Mouse (Mus musculus) liver, adult 2 months (tissue): ENCODE measurements around the gene Prodh2. TPM values are rescaled to one million over a fixed set of nuclear protein-coding genes. Genes with fewer than 3 reads are reported as not detected.
A peak's percentile ranks its signal among the peaks of the same experiment; 100 is the strongest.

Experiments used
- DNase-seq: peaks from one replicate; pipeline ENCODE4 v3.0.0-alpha.2; 2011; ENCODE audit warnings: low read depth, low spot score; ENCODE audit errors: extremely low read depth
- H3K27ac ChIP-seq: fragments of 200-500 bp; replicated peaks from 2 replicates; pipeline ENCODE4 v1.5.1; 2012; ENCODE audit warnings: low read depth, mild to moderate bottlenecking, control low read depth, inconsistent platforms, low read length; ENCODE audit not compliant: insufficient read depth
- H3K27me3 ChIP-seq: fragments of 200-500 bp; 2 replicates; pipeline ENCODE4 v1.6.1; 2012; ENCODE audit warnings: mild to moderate bottlenecking, moderate library complexity, low read length, inconsistent platforms; ENCODE audit not compliant: control insufficient read depth, insufficient read depth
- H3K36me3 ChIP-seq: fragments of 200-500 bp; 2 replicates; pipeline ENCODE4 v1.6.1; 2012; ENCODE audit warnings: low read length, inconsistent platforms; ENCODE audit not compliant: control insufficient read depth, insufficient read depth
- H3K4me1 ChIP-seq: fragments of 200-500 bp; 2 replicates; pipeline ENCODE4 v1.6.1; 2011; ENCODE audit warnings: low read length; ENCODE audit not compliant: control insufficient read depth, insufficient read depth
- H3K4me3 ChIP-seq: fragments of 200-500 bp; 2 replicates; pipeline ENCODE4 v1.5.1; 2011; ENCODE audit warnings: low read depth, mild to moderate bottlenecking, control low read depth, low read length, moderate library complexity; ENCODE audit not compliant: insufficient read depth
- H3K79me2 ChIP-seq: fragments of 200-500 bp; 2 replicates; pipeline ENCODE4 v1.6.1; 2012; ENCODE audit warnings: inconsistent platforms, mild to moderate bottlenecking, low read length, moderate library complexity; ENCODE audit not compliant: control insufficient read depth, insufficient read depth
- H3K9ac ChIP-seq: fragments of 200-500 bp; 2 replicates; pipeline ENCODE4 v1.6.1; 2012; ENCODE audit warnings: low read depth, mild to moderate bottlenecking, control low read depth, inconsistent platforms, low read length
- CTCF ChIP-seq: fragments of 200-500 bp; IDR thresholded peaks from 2 replicates; pipeline ENCODE4 v1.5.1; 2011; ENCODE audit warnings: low read depth, low read length, control low read depth
- POLR2A ChIP-seq: fragments of 200-500 bp; IDR thresholded peaks from 2 replicates; pipeline ENCODE4 v1.6.1; 2011; ENCODE audit warnings: low read length, control low read depth; ENCODE audit not compliant: insufficient read depth; ENCODE audit errors: extremely low read depth
- WGBS: fragments of 180-500 bp; shearing (Covaris S2); methylation state at CpG from one replicate; pipeline ENCODE4 v1.1.7; 2018; 5-methylcytosine and 5-hydroxymethylcytosine counted together
- polyA plus RNA-seq: library from polyadenylated mRNA; depleted of rRNA; stranded (reverse); fragments of >200 nt; gene quantifications from 2 replicates; pipeline ENCODE4 v1.2.3, GENCODE M21; 2012
- total RNA-seq: library from RNA; depleted of rRNA; stranded (reverse); fragments of >200 nt; gene quantifications from 2 replicates; pipeline ENCODE4 v1.2.3, GENCODE M21; 2014

Prodh2 gene
- total and polyA plus RNA-seq, 2 experiments = 220 to 432 TPM

GRCm38 (mm10) chr7:30508061-30508460 is 14.6 kb downstream of the Prodh2 start:
- Histone ChIP-seq H3K27me3 (no peaks in the 10 kb centered on the region), H3K27ac (no peak overlapping the region), H3K9ac (no peak overlapping the region), H3K4me3 (no peak overlapping the region), H3K4me1 (no peaks in the 10 kb centered on the region), H3K36me3 (peaks cover 3% of the 10 kb centered on the region), H3K79me2 (no peaks in the 10 kb centered on the region)
- no peak for TF ChIP-seq POLR2A
- no peak for TF ChIP-seq CTCF
- DNase-seq = no peak
- WGBS = 76% methylated on average over 4 of the region's 4 CpGs

- H3K27me3 ChIP-seq = no peaks in the 10 kb centered on the region
- TF ChIP-seq POLR2A = no peak
- no peak for TF ChIP-seq CTCF
- no peak overlapping the region for H3K4me3 ChIP-seq
- H3K9ac ChIP-seq = no peak overlapping the region
- no peak for DNase-seq
- no peak overlapping the region for H3K27ac ChIP-seq
- H3K79me2 ChIP-seq = no peaks in the 10 kb centered on the region
- WGBS = 37% methylated on average over 24 of the region's 24 CpGs
- no peaks in the 10 kb centered on the region; the same call in 1 of the 2 replicates for H3K36me3 ChIP-seq
- no peaks in the 10 kb centered on the region for H3K4me1 ChIP-seq
Measured at GRCm38 (mm10) chr7:30515003-30515760, 21.8 kb downstream of the Prodh2 start.

- no peak overlapping the region for H3K4me3 ChIP-seq
- H3K9ac ChIP-seq = no peak overlapping the region
- DNase-seq = no peak
- TF ChIP-seq CTCF (peak; percentile 38; the same call in 1 of the 2 replicates), POLR2A (no peak)
- no peaks in the 10 kb centered on the region for H3K4me1 ChIP-seq
- H3K79me2 ChIP-seq = no peaks in the 10 kb centered on the region
- H3K27ac ChIP-seq = no peak overlapping the region
- WGBS = 53% methylated on average over 8 of the region's 8 CpGs
- H3K27me3 ChIP-seq = no peaks in the 10 kb centered on the region
- no peaks in the 10 kb centered on the region for H3K36me3 ChIP-seq
Measured at GRCm38 (mm10) chr7:30518325-30518724, 24.9 kb downstream of the Prodh2 start.

GRCm38 (mm10) chr7:30520396-30520795 is 27.0 kb downstream of the Prodh2 start:
- DNase-seq = no peak
- no peak overlapping the region for H3K27ac ChIP-seq
- no peaks in the 10 kb centered on the region for H3K79me2 ChIP-seq
- H3K4me3 ChIP-seq = no peak overlapping the region
- H3K36me3 ChIP-seq = no peaks in the 10 kb centered on the region
- H3K9ac ChIP-seq = no peak overlapping the region
- H3K27me3 ChIP-seq = no peaks in the 10 kb centered on the region
- no peak for TF ChIP-seq CTCF
- no peak for TF ChIP-seq POLR2A
- WGBS = 87% methylated on average over 4 of the region's 4 CpGs
- H3K4me1 ChIP-seq = no peaks in the 10 kb centered on the region

GRCm38 (mm10) chr7:30520856-30521255 is 27.4 kb downstream of the Prodh2 start:
- H3K36me3 ChIP-seq = no peaks in the 10 kb centered on the region
- H3K9ac ChIP-seq = no peak overlapping the region
- H3K27me3 ChIP-seq = no peaks in the 10 kb centered on the region
- no peaks in the 10 kb centered on the region for H3K79me2 ChIP-seq
- no peak overlapping the region for H3K27ac ChIP-seq
- no peak overlapping the region for H3K4me3 ChIP-seq
- DNase-seq = no peak
- WGBS = 92% methylated on average over 5 of the region's 5 CpGs
- TF ChIP-seq CTCF (no peak), POLR2A (no peak)
- H3K4me1 ChIP-seq = no peaks in the 10 kb centered on the region

GRCm38 (mm10) chr7:30522871-30523270 is 29.4 kb downstream of the Prodh2 start:
- H3K27ac ChIP-seq = no peak overlapping the region
- no peak overlapping the region for H3K9ac ChIP-seq
- H3K79me2 ChIP-seq = no peaks in the 10 kb centered on the region
- TF ChIP-seq POLR2A (no peak), CTCF (no peak)
- no peak for DNase-seq
- H3K27me3 ChIP-seq = no peaks in the 10 kb centered on the region
- WGBS = 92% methylated on average over 10 of the region's 10 CpGs
- no peak overlapping the region for H3K4me3 ChIP-seq
- H3K36me3 ChIP-seq = no peaks in the 10 kb centered on the region
- no peaks in the 10 kb centered on the region for H3K4me1 ChIP-seq
